Mouse (Mus musculus) hindbrain, embryonic 15.5 days (tissue): ENCODE data around the gene Kif26b. TPM values are rescaled to one million over a fixed set of nuclear protein-coding genes. Genes with fewer than 3 reads are reported as not detected.

ENCODE experiments used
- ATAC-seq: fragments of 200-750 bp; cut with Nextera tagmentation; 2 replicates; pipeline ENCODE4 v1.8.0; 2017; ENCODE audit warnings: low read depth, moderate number of reproducible peaks, moderate TSS enrichment; ENCODE audit not compliant: low FRiP score
- H3K27ac ChIP-seq: fragments of 300-500 bp; sonication (generic); replicated peaks from 2 replicates; pipeline ENCODE4 v1.5.1; 2015; ENCODE audit warnings: mild to moderate bottlenecking, inconsistent platforms
- H3K27me3 ChIP-seq: fragments of 300-500 bp; sonication (generic); 2 replicates; pipeline ENCODE4 v1.6.1; 2015; ENCODE audit warnings: control low read depth, inconsistent platforms
- H3K36me3 ChIP-seq: fragments of 300-500 bp; sonication (generic); 2 replicates; pipeline ENCODE4 v1.6.1; 2015; ENCODE audit warnings: control low read depth, inconsistent platforms
- H3K4me1 ChIP-seq: fragments of 300-500 bp; sonication (generic); replicated peaks from 2 replicates; pipeline ENCODE4 v1.6.1; 2015; ENCODE audit warnings: control low read depth, inconsistent platforms
- H3K4me2 ChIP-seq: fragments of 300-500 bp; sonication (generic); 2 replicates; pipeline ENCODE4 v1.6.1; 2015; ENCODE audit warnings: moderate library complexity, mild to moderate bottlenecking, inconsistent platforms
- H3K4me3 ChIP-seq: fragments of 300-500 bp; sonication (generic); 2 replicates; pipeline ENCODE4 v1.5.1; 2015; ENCODE audit warnings: mild to moderate bottlenecking, inconsistent platforms
- H3K9ac ChIP-seq: fragments of 300-500 bp; sonication (generic); 2 replicates; pipeline ENCODE4 v1.6.1; 2015; ENCODE audit warnings: inconsistent platforms
- H3K9me3 ChIP-seq: fragments of 300-500 bp; sonication (generic); 2 replicates; pipeline ENCODE4 v1.6.1; 2016; ENCODE audit warnings: control low read depth, inconsistent platforms
- WGBS: fragments of 180-500 bp; shearing (Covaris S2); methylation state at CpG from one replicate; pipeline ENCODE4 v1.1.7; 2015; 5-methylcytosine and 5-hydroxymethylcytosine counted together
- polyA plus RNA-seq: library from polyadenylated mRNA; unstranded; fragments of >200 nt; fragmentation: Nextera tagmentation; extraction: Ambion mirVana; gene quantifications from 2 replicates; pipeline ENCODE4 v1.2.1, GENCODE M21; 2015

The Kif26b gene
- polyA plus RNA-seq, 1 experiment from 2014 or later = 10.8 TPM

DNA sequence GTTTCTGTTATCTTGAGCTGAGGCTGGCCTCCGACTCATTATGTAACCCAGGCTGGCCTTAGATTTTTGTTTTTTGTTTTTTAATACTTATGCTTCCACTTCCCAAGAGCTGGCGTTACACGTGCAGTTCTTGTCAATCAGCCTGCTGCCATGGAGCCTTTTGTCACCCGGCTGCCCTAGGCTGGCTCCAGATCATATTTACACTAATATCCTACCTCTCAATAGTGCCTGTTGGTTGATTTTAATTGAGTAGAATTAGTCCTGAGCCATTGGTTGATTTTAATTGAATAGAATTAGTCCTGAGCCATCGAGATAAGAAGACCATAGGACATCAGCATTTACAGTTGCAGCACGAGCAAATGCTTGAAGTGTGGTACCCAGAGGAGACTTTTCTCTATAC lies 216.0 kb downstream of the Kif26b start:
- Histone ChIP-seq H3K9ac (no peak overlapping the region), H3K36me3 (no peaks in the 10 kb centered on the region), H3K4me1 (peaks cover 24% of the 10 kb centered on the region), H3K27ac (no peak overlapping the region), H3K4me3 (no peak overlapping the region), H3K27me3 (no peaks in the 10 kb centered on the region), H3K9me3 (no peaks in the 10 kb centered on the region), H3K4me2 (no peak overlapping the region)
- WGBS = 60% methylated on average over 6 of the region's 6 CpGs
- no peak for ATAC-seq

DNA sequence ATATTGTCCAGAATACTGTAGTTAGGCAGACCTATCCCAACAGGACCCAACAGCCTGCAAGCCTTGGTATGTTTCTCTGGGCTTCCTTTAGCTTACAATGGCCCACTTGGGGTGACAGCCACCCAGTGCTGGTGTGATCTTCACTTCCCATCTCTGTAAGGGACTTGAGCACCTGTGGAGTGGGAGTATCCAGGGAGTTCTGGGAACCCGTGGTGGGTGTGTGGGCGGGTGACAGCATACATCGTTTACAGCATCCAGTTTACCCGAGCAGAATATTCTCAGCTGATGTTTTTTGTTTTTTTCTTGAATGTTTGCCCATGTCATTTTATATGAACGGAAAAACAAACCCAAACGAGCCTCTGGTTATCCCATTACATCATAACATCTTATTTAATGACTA lies 216.5 kb downstream of the Kif26b start:
- no peaks in the 10 kb centered on the region for H3K27me3 ChIP-seq
- no peak overlapping the region for H3K4me3 ChIP-seq
- H3K4me1 ChIP-seq = peaks cover 24% of the 10 kb centered on the region
- 75% methylated on average over 6 of the region's 6 CpGs for WGBS
- no peak for ATAC-seq
- no peak overlapping the region for H3K9ac ChIP-seq
- H3K9me3 ChIP-seq = no peaks in the 10 kb centered on the region
- no peaks in the 10 kb centered on the region for H3K36me3 ChIP-seq
- no peak overlapping the region for H3K4me2 ChIP-seq
- no peak overlapping the region for H3K27ac ChIP-seq

DNA sequence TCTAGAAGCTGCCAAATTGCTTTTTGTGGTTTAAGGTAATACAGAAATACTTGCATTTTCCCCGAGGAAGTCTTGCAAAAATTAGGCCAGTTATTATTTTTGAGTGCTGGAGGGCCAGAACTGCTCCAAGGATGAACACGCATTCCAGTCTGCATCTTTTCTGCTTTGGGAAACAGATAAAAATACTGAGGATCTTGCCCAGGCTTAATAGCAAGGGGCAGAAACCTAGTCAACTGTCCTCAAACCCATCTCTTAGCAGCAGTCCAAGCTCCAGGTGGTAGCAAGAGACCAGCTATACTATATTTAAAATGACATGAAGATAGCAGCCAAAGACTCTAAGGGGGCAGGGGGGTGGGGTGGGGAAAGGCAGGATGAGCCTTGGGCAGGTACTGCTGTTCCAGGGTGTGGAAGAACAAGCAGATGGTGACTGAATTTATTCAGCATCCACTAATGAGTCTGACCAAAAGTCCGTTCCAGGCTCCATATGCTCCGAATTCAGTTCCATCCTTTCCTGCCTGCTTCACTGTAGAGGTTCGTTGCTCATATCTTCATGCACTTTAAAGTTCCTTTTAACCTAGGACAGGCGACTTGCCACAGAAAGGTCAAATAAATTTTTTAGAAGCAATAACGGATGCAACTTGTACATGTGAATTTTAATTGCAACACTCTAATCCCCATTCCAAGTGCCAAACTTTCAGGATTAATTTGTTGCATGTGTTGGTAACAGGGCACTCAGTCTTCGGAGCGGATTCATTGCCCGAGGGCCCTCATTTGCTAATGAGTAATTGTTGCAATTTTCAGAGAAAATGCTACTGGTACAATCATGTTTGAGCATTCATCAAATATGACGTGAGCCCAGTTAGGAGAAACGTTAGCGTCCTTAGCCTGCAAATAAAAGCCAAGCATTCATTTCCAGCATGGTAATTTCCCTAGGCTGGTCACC lies 218.6 kb downstream of the Kif26b start:
- 58% methylated on average over 13 of the region's 13 CpGs for WGBS
- peaks cover 24% of the 10 kb centered on the region for H3K4me1 ChIP-seq
- no peak for ATAC-seq
- H3K27me3 ChIP-seq = no peaks in the 10 kb centered on the region
- no peaks in the 10 kb centered on the region for H3K9me3 ChIP-seq
- no peak overlapping the region for H3K9ac ChIP-seq
- H3K36me3 ChIP-seq = no peaks in the 10 kb centered on the region
- no peak overlapping the region for H3K4me3 ChIP-seq
- H3K4me2 ChIP-seq = no peak overlapping the region
- peak overlapping the region; percentile 67 for H3K27ac ChIP-seq

DNA sequence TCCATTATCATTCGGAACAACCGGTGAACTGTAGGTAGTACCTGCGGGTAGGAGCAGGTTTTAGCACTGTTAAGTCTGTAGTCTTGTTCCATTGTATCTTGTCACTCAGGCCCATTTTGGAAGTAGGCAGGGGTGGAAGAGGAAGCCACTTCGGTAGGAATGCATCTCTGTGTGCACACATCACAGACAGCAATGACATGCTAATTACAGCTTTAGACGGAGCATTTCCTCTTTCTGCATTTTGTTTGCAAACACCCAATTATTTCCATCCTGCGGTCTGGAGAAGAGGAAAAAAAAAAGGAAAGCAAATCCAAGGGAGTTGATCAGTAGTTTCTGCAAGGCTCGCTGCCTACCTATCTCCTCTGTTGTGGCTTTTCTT lies 219.3 kb downstream of the Kif26b start:
- Histone ChIP-seq H3K27ac (peak overlapping the region; percentile 67), H3K36me3 (no peaks in the 10 kb centered on the region), H3K4me3 (no peak overlapping the region), H3K4me2 (no peak overlapping the region), H3K9me3 (no peaks in the 10 kb centered on the region), H3K4me1 (peaks cover 24% of the 10 kb centered on the region), H3K9ac (no peak overlapping the region), H3K27me3 (no peaks in the 10 kb centered on the region)
- 56% methylated on average over 7 of the region's 7 CpGs for WGBS
- ATAC-seq = no peak

DNA sequence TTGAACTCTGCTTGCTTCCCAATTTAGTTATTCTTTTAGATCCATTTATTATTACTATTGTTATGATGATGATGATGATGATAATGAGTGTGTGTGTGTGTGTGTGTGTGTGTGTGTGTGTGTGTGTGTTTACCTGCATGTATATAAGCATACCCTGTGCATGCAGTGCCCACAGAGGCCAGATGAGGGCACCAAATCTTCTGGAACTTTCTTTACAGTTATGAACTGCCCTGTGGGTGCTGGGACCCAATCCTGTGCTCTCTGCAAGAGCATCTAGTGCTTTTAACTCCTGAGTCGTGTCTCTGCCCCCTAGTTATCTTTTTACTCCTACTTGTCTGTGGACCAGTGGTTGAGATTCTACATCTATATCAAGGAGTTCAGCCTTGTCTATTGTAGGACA lies 219.7 kb downstream of the Kif26b start:
- Histone ChIP-seq H3K27ac (peak overlapping the region; percentile 67; the same call in 1 of the 2 replicates), H3K9me3 (no peaks in the 10 kb centered on the region), H3K9ac (no peak overlapping the region), H3K4me1 (peaks cover 24% of the 10 kb centered on the region), H3K4me2 (no peak overlapping the region), H3K4me3 (no peak overlapping the region), H3K27me3 (no peaks in the 10 kb centered on the region), H3K36me3 (no peaks in the 10 kb centered on the region)
- ATAC-seq = no peak
- 90% methylated on average over 1 of the region's 1 CpGs for WGBS

DNA sequence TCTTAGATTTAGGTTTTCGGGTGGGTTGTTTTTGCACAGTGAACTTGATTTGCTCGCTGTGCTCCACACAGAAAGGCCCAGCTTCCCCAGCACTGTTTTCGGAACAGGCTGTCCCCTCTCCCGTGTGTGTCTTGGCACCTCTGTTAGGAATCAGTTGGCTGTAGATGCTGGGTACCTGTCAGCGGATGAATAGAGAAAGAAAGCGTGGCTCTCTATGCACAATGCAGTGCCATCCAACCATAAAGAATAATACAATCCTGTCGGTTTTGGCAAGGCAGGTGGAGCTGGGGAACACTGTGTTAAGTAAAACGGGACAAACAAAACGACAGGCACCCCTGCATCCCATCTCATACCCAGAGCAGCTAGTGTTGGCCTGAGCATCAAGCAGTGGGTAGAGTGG lies 220.9 kb downstream of the Kif26b start:
- ATAC-seq = no peak
- WGBS = 79% methylated on average over 9 of the region's 9 CpGs
- H3K27ac ChIP-seq = no peak overlapping the region
- no peaks in the 10 kb centered on the region for H3K36me3 ChIP-seq
- H3K4me1 ChIP-seq = peaks cover 16% of the 10 kb centered on the region
- H3K4me2 ChIP-seq = no peak overlapping the region
- H3K4me3 ChIP-seq = no peak overlapping the region
- no peak overlapping the region for H3K9ac ChIP-seq
- H3K9me3 ChIP-seq = no peaks in the 10 kb centered on the region
- H3K27me3 ChIP-seq = no peaks in the 10 kb centered on the region

DNA sequence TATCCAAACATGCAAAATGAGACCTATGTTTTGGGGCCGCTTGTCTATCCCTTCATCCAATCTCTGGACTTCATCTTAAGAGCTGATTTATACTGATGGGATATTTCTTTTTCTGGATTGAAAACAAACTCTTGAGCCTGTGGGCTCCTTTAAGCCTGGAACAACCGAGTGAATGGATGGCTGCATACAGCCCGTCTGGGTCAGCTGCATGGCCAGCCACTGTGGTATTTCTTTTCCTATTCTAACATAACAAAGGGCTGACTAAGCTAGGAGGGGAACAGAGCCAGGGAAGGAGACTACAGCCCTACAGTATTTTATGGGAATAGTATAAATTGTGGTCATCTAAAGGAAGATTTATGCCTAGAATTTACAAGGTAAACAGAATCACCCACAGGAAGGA lies 229.5 kb downstream of the Kif26b start:
- no peak overlapping the region for H3K9ac ChIP-seq

DNA sequence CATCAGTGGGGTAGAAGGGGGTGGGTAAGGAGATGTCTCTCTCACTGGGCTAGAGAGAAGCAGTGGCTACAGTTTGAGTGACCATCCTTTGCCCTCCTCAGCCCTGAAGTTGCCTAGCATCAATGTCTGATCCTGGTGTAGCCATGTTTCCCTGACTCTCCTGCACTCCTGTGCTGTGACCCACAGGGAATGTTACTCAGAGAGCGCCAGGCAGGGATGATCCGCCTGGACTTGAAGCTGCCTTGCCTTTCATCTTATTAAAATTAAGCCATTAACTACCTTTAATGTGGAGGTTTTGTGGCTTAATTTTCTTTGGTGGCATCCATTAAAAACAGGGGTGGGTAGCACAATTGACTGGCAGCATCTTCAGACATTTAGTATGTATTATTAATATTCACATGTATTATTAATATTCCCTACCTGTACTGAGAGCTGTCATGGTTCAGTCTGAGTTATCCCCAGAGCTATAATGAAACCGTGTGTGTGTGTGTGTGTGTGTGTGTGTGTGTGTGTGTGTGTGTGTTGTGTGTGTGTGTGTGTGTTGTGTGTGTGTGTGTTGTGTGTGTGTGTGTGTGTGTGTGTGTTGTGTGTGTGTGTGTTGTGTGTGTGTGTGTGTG lies 233.3 kb downstream of the Kif26b start:
- no peak for ATAC-seq
- no peak overlapping the region for H3K9ac ChIP-seq
- H3K4me3 ChIP-seq = no peak overlapping the region
- no peaks in the 10 kb centered on the region for H3K36me3 ChIP-seq
- no peaks in the 10 kb centered on the region for H3K4me1 ChIP-seq
- no peaks in the 10 kb centered on the region for H3K27me3 ChIP-seq
- 63% methylated on average over 3 of the region's 3 CpGs for WGBS
- no peak overlapping the region for H3K27ac ChIP-seq
- no peak overlapping the region for H3K4me2 ChIP-seq
- no peaks in the 10 kb centered on the region for H3K9me3 ChIP-seq

More for the DNA sequence above, 229.5 kb downstream of the Kif26b start:
- H3K9me3 ChIP-seq = no peaks in the 10 kb centered on the region
- no peaks in the 10 kb centered on the region for H3K27me3 ChIP-seq
- no peak overlapping the region for H3K27ac ChIP-seq
- H3K4me1 ChIP-seq = no peaks in the 10 kb centered on the region
- WGBS = 46% methylated on average over 3 of the region's 3 CpGs
- no peaks in the 10 kb centered on the region for H3K36me3 ChIP-seq
- ATAC-seq = no peak
- no peak overlapping the region for H3K4me2 ChIP-seq
- no peak overlapping the region for H3K4me3 ChIP-seq

DNA sequence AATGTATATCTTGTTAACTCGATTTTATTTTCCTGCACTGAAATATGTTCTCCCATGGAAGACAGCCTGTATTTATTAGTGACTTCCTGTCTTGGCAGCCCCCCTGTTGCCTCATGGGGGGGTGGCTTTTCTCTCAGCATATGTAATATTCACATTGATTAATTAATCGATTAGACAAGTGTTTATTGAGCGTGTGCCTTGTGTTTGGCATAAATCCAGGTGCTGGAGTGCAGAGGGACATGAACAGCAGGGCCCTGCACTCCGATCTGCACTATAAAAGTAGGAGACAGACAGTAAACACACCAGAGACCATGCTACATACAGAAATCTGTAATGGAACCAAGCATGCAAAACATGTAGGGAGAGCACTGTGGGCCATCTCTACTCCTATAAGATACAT lies 236.0 kb downstream of the Kif26b start:
- Histone ChIP-seq H3K4me3 (no peak overlapping the region), H3K4me1 (no peaks in the 10 kb centered on the region), H3K9me3 (no peaks in the 10 kb centered on the region), H3K27me3 (no peaks in the 10 kb centered on the region), H3K4me2 (no peak overlapping the region), H3K36me3 (no peaks in the 10 kb centered on the region), H3K27ac (no peak overlapping the region), H3K9ac (no peak overlapping the region)
- ATAC-seq = no peak
- WGBS = 56% methylated on average over 4 of the region's 4 CpGs

DNA sequence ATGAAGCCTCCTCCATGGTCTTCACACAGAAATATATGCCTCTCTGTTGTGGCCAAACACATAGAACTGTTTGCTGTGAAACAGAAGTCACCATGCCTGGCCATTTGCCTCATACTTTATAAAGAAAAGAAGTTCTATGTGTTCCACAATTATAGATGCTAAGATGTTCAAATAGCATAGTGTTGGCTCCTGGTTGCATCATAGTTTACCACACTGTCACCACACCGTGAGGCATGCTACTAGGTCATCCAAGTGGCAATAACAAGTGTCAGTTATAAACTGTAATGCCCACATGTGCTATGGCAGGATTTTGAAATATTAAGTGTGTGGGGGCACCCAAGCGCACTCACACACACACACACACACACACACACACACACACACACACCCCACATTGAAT lies 236.7 kb downstream of the Kif26b start:
- 85% methylated on average over 2 of the region's 2 CpGs for WGBS
- no peak overlapping the region for H3K9ac ChIP-seq
- no peaks in the 10 kb centered on the region for H3K27me3 ChIP-seq
- no peaks in the 10 kb centered on the region for H3K36me3 ChIP-seq
- no peak overlapping the region for H3K4me2 ChIP-seq
- no peak for ATAC-seq
- no peaks in the 10 kb centered on the region for H3K9me3 ChIP-seq
- no peak overlapping the region for H3K27ac ChIP-seq
- H3K4me1 ChIP-seq = no peaks in the 10 kb centered on the region
- no peak overlapping the region for H3K4me3 ChIP-seq

DNA sequence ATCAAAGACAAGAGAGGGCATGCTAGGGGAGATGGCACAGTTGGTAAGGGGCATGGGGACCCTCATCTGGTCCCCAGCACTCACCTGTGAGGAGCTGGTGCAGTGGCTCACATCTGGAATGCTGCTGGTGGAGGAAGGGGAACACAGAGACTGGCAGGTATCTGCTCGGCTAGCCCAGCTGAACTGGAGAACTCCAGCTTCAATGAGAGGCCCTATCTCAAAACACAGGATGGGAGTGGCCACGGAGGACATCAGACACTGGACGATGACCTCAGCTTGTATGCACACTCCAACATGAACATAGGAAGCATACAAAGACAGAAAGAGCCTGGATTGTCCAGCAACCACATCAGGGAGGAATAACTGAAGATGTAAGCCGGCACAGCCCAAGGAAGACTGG lies 240.1 kb downstream of the Kif26b start:
- no peaks in the 10 kb centered on the region for H3K27me3 ChIP-seq
- H3K4me1 ChIP-seq = no peaks in the 10 kb centered on the region
- H3K4me2 ChIP-seq = no peak overlapping the region
- no peak overlapping the region for H3K9ac ChIP-seq
- H3K9me3 ChIP-seq = no peaks in the 10 kb centered on the region
- H3K36me3 ChIP-seq = no peaks in the 10 kb centered on the region
- no peak overlapping the region for H3K4me3 ChIP-seq
- H3K27ac ChIP-seq = no peak overlapping the region
- 88% methylated on average over 4 of the region's 4 CpGs for WGBS
- ATAC-seq = no peak

DNA sequence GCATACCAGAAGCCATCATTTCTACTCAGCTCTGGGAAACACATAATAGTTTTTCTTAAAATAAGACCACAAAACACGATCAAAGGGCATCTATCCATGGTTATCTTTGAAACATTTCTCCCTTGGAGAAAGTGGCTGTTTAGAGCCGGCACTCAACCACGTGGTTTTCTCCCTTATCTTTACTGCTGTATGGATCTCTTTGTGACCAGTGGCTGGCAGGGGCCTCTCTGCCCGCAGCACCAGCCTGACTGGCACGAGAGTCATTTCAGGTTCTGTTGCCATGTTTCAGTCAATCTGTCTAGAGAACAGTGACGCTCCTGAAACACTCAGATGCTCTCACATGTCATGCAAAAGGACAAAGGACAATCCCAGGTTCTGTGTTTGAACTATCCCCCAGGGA lies 241.1 kb downstream of the Kif26b start:
- H3K36me3 ChIP-seq = no peaks in the 10 kb centered on the region
- H3K4me2 ChIP-seq = no peak overlapping the region
- H3K9me3 ChIP-seq = no peaks in the 10 kb centered on the region
- no peak overlapping the region for H3K4me3 ChIP-seq
- no peak overlapping the region for H3K9ac ChIP-seq
- no peaks in the 10 kb centered on the region for H3K4me1 ChIP-seq
- 83% methylated on average over 6 of the region's 6 CpGs for WGBS
- no peaks in the 10 kb centered on the region for H3K27me3 ChIP-seq
- ATAC-seq = no peak
- H3K27ac ChIP-seq = no peak overlapping the region
